Mouse (Mus musculus) sigmoid colon, adult 10 weeks (tissue): ENCODE data around the gene Gars. TPM values are rescaled to one million over a fixed set of nuclear protein-coding genes. Genes with fewer than 3 reads are reported as not detected.

Experiments used
- polyA plus RNA-seq: library from polyadenylated mRNA; stranded (reverse); fragments of 350-450 nt; fragmentation: Illumina TruSeq; extraction: RNeasy Lipid Tissue Mini Kit (QIAGEN cat#74804); gene quantifications from one replicate; pipeline ENCODE4 v1.2.3, GENCODE M21; 2014; ENCODE audit warnings: low read depth, low replicate concordance

Gene Gars
- polyA plus RNA-seq: 125 TPM

DNA sequence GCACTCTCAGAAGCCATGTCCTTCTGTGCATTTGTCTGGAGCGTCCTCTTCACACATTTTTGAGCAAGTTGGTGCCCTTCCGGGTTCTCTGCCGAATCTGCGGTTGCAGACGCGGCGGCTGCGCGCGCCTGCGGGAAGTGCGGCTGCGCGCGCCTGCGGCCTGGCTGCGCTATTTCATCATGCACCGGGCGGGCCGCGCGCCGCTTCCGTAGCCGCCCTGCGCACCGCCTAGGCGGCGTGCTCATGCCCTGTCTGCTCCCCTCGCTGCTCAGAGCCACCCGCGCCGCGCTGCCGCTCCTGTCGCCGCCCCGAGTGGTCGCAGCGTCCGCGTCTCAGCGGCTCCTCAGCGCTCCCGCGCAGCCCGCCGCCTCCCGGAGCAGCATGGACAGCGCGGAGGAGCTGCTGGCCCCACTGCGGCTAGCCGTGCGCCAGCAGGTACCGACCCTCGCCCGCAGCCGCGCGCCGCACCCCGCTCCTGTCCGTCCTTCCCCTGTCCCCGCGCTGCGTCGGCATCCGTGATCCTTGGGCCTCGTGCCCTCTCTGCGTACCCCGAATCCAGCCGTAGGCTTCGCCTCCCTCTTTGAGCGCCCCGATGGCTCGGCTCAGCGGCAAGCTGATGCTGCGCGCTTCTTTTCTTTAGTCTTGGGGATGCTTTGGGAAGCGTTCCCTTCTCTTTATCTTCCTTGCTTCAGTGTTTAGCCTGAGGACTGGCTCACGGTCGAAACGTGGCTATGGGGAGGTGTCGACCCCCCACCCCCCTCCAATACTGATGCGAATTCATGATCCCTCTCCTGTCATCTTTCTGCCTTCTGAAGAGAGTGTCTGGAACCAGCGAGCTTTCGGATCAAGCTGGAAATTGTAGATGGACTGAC lies at the start of gene Gars:
Gene Gars (plus strand): TSS at position 209 of the 872 bp plus-strand sequence.

DNA sequence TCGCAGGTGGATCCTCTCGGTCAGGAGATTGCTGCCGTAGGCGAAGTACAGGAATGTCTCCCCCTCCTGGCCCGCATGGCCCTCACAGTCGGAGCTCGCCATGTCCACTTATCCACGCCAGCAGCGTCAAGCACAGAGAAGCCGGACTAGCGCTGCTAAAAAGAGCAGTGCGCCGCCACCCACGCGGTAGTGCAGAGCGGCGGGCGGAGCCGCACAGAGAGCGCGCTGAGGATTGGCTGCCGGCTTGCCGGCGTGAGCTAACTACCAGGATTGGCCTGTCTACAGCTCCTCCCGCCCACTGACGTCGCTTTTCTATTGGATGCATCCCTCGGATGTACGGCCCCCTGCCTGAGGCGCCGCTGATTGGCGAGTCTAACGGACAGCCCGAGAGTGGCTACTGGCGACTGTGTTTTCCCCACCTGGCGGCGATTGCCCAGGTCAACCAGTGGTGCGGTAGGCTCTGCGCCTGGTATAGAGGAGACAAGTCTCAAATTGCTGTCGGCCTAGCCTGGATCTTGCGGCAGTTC lies 45.0 kb upstream of the Gars start, which contains the start of gene Ggct:
Gene Ggct (minus strand): TSS at position 217 of the 527 bp plus-strand sequence.

Other genes with a start within 250 kb of the Gars start
- 84.2 TPM for gene Znrf2, start 221.1 kb upstream of the Gars start, polyA plus RNA-seq
- 3.8 TPM for gene Nod1, start 65.4 kb upstream of the Gars start, polyA plus RNA-seq
- 13.6 TPM for gene Ggct, start 45.1 kb upstream of the Gars start, polyA plus RNA-seq
- gene Crhr2, start 95.0 kb downstream of the Gars start, polyA plus RNA-seq: not detected
- gene Inmt, start 137.0 kb downstream of the Gars start, polyA plus RNA-seq: 1.5 TPM
- gene Mindy4, start 165.4 kb downstream of the Gars start, polyA plus RNA-seq: 0.95 TPM